10 mouse cellular contexts compared by ENCODE assay signal in the genomic region with DNA sequence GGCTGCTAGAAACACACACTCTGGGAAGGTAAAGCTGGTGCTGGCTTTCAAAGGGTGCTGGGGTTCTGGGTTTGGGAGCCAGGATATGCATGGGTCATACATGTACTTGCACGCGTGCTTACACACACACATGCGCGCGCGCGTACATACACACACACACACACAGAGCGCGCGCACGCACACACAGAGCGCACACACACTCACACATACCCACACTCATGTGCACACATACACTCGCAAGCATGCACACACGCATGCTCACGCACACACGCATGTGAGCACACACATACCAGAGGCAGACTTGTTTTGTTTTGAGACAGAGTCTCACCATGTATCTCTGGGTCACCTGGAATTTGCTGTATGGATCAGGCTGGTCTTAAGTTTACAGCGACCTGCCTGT.
"Had no signal": no experiment of that assay in that cellular context is flagged by ENCODE, and none has a peak within 500 bp of the region (broad histone marks: within the 10 kb centered on the region; RNA-seq: fewer than 3 reads in every experiment).

No protein-coding gene starts in this region.

- H3K4me3 ChIP-seq: kidney, embryonic 15.5 days; limb, embryonic 13.5 days; liver, embryonic 12.5 days; liver, embryonic 15.5 days; lung, embryonic 15.5 days; megakaryocyte, embryonic 14.5 days; midbrain, embryonic 12.5 days; neural tube, embryonic 12.5 days; neural tube, embryonic 15.5 days; stomach, embryonic 15.5 days had no signal

- H3K4me2 ChIP-seq: kidney, embryonic 15.5 days; limb, embryonic 13.5 days; liver, embryonic 12.5 days; liver, embryonic 15.5 days; lung, embryonic 15.5 days; midbrain, embryonic 12.5 days; neural tube, embryonic 12.5 days; neural tube, embryonic 15.5 days; stomach, embryonic 15.5 days had no signal

- H3K36me3 ChIP-seq: kidney, embryonic 15.5 days; limb, embryonic 13.5 days; liver, embryonic 12.5 days; liver, embryonic 15.5 days; lung, embryonic 15.5 days; midbrain, embryonic 12.5 days; neural tube, embryonic 12.5 days; neural tube, embryonic 15.5 days; stomach, embryonic 15.5 days had no signal

- H3K9me3 ChIP-seq: kidney, embryonic 15.5 days; limb, embryonic 13.5 days; liver, embryonic 12.5 days; liver, embryonic 15.5 days; lung, embryonic 15.5 days; midbrain, embryonic 12.5 days; neural tube, embryonic 12.5 days; neural tube, embryonic 15.5 days; stomach, embryonic 15.5 days had no signal

- H3K9ac ChIP-seq: kidney, embryonic 15.5 days; limb, embryonic 13.5 days; liver, embryonic 12.5 days; liver, embryonic 15.5 days; lung, embryonic 15.5 days; midbrain, embryonic 12.5 days; neural tube, embryonic 12.5 days; neural tube, embryonic 15.5 days; stomach, embryonic 15.5 days had no signal

- H3K27ac ChIP-seq: kidney, embryonic 15.5 days; limb, embryonic 13.5 days; liver, embryonic 12.5 days; liver, embryonic 15.5 days; lung, embryonic 15.5 days; midbrain, embryonic 12.5 days; neural tube, embryonic 12.5 days; neural tube, embryonic 15.5 days; stomach, embryonic 15.5 days had no signal
